Mouse (Mus musculus) midbrain, embryonic 12.5 days (tissue): Measurements from ENCODE around the gene Erc1. TPM values are rescaled to one million over a fixed set of nuclear protein-coding genes. Genes with fewer than 3 reads are reported as not detected.

Experiments used
- ATAC-seq: fragments of 200-750 bp; cut with Nextera tagmentation; 2 replicates; pipeline ENCODE4 v1.8.0; 2017; ENCODE audit warnings: low read depth, moderate TSS enrichment, moderate library complexity; ENCODE audit not compliant: low FRiP score
- H3K27ac ChIP-seq: fragments of 300-500 bp; sonication (generic); replicated peaks from 2 replicates; pipeline ENCODE4 v1.5.1; 2016; ENCODE audit warnings: mild to moderate bottlenecking
- H3K27me3 ChIP-seq: fragments of 300-500 bp; sonication (generic); 2 replicates; pipeline ENCODE4 v1.6.1; 2016; ENCODE audit warnings: mild to moderate bottlenecking
- H3K36me3 ChIP-seq: fragments of 300-500 bp; sonication (generic); 2 replicates; pipeline ENCODE4 v1.6.1; 2016
- H3K4me1 ChIP-seq: fragments of 300-500 bp; sonication (generic); 2 replicates; pipeline ENCODE4 v1.6.1; 2016
- H3K4me2 ChIP-seq: fragments of 300-500 bp; sonication (generic); replicated peaks from 2 replicates; pipeline ENCODE4 v1.6.1; 2016; ENCODE audit warnings: mild to moderate bottlenecking, moderate library complexity
- H3K4me3 ChIP-seq: fragments of 300-500 bp; sonication (generic); 2 replicates; pipeline ENCODE4 v1.5.1; 2016; ENCODE audit warnings: mild to moderate bottlenecking
- H3K9ac ChIP-seq: fragments of 300-500 bp; sonication (generic); replicated peaks from 2 replicates; pipeline ENCODE4 v1.6.1; 2016; ENCODE audit warnings: mild to moderate bottlenecking, moderate library complexity
- H3K9me3 ChIP-seq: fragments of 300-500 bp; sonication (generic); 2 replicates; pipeline ENCODE4 v1.6.1; 2016; ENCODE audit warnings: mild to moderate bottlenecking
- WGBS: fragments of 180-500 bp; shearing (Covaris S2); methylation state at CpG from one replicate; pipeline ENCODE4 v1.1.7; 2016; 5-methylcytosine and 5-hydroxymethylcytosine counted together
- polyA plus RNA-seq: library from polyadenylated mRNA; unstranded; fragments of >200 nt; fragmentation: Nextera tagmentation; extraction: Ambion mirVana; gene quantifications from 2 replicates; pipeline ENCODE4 v1.2.1, GENCODE M21; 2016

Erc1 gene
- polyA plus RNA-seq, 1 experiment from 2014 or later = 37.2 TPM

- Histone ChIP-seq H3K9ac (no peak overlapping the region), H3K4me2 (no peak overlapping the region), H3K27ac (no peak overlapping the region), H3K4me3 (no peak overlapping the region), H3K4me1 (peaks cover 3% of the 10 kb centered on the region; the same call in 1 of the 2 replicates), H3K36me3 (no peaks in the 10 kb centered on the region), H3K9me3 (no peaks in the 10 kb centered on the region), H3K27me3 (no peaks in the 10 kb centered on the region)
- no peak for ATAC-seq
- WGBS = 85% methylated on average over 2 of the region's 2 CpGs
Measured at GRCm38 (mm10) chr6:119642718-119643117, 205.2 kb downstream of the Erc1 start.

- Histone ChIP-seq H3K4me3 (no peak overlapping the region), H3K27ac (no peak overlapping the region), H3K4me2 (no peak overlapping the region), H3K4me1 (no peaks in the 10 kb centered on the region), H3K9me3 (no peaks in the 10 kb centered on the region), H3K27me3 (no peaks in the 10 kb centered on the region), H3K36me3 (no peaks in the 10 kb centered on the region), H3K9ac (no peak overlapping the region)
- ATAC-seq = no peak
- WGBS = 62% methylated on average over 2 of the region's 2 CpGs
Measured at GRCm38 (mm10) chr6:119635629-119636028, 212.3 kb downstream of the Erc1 start.

GRCm38 (mm10) chr6:119630622-119631021 lies 217.3 kb downstream of the Erc1 start:
- Histone ChIP-seq H3K36me3 (peaks cover 9% of the 10 kb centered on the region), H3K27ac (no peak overlapping the region), H3K4me1 (no peaks in the 10 kb centered on the region), H3K9ac (no peak overlapping the region), H3K27me3 (no peaks in the 10 kb centered on the region), H3K4me2 (no peak overlapping the region), H3K9me3 (no peaks in the 10 kb centered on the region), H3K4me3 (no peak overlapping the region)
- 84% methylated on average over 3 of the region's 3 CpGs for WGBS
- ATAC-seq = no peak

GRCm38 (mm10) chr6:119601379-119601778 lies 246.6 kb downstream of the Erc1 start:
- no peak overlapping the region for H3K4me2 ChIP-seq
- 91% methylated on average over 2 of the region's 2 CpGs for WGBS
- H3K4me3 ChIP-seq = no peak overlapping the region
- ATAC-seq = no peak
- H3K9ac ChIP-seq = no peak overlapping the region
- no peaks in the 10 kb centered on the region for H3K27me3 ChIP-seq
- H3K27ac ChIP-seq = no peak overlapping the region
- 0 out of 2 replicates have a peak, but pooled peaks cover 10% of the 10 kb centered on the region for H3K4me1 ChIP-seq
- H3K36me3 ChIP-seq = no peaks in the 10 kb centered on the region
- H3K9me3 ChIP-seq = no peaks in the 10 kb centered on the region

GRCm38 (mm10) chr6:119595440-119595839 lies 252.5 kb downstream of the Erc1 start:
- H3K4me1 ChIP-seq = 0 out of 2 replicates have a peak, but pooled peaks cover 5% of the 10 kb centered on the region
- no peaks in the 10 kb centered on the region for H3K9me3 ChIP-seq
- peaks cover 4% of the 10 kb centered on the region; the same call in 1 of the 2 replicates for H3K36me3 ChIP-seq
- H3K4me3 ChIP-seq = no peak overlapping the region
- no peak overlapping the region for H3K4me2 ChIP-seq
- H3K9ac ChIP-seq = no peak overlapping the region
- H3K27ac ChIP-seq = no peak overlapping the region
- no peaks in the 10 kb centered on the region for H3K27me3 ChIP-seq
- ATAC-seq = no peak
- 94% methylated on average over 4 of the region's 4 CpGs for WGBS

DNA sequence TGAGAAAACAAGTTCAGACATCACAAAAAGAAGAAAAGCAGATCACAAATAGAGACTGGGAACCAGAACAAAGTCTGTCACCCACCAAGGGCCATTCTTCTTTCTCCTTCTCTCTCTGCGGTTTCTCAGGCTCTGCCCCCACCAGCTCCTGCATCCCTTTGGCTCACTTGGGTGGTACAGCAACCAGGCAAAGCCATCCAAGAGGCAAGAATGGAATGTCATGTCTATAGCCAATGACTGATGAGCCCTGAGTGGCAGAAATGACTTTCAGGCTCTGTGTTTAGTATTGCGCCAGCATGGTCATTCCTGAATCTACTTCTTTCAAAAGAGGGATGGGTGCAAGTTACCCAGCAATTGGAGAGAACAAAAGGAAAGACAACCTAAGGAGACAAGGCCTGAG lies 257.1 kb downstream of the Erc1 start:
- no peak overlapping the region for H3K27ac ChIP-seq
- no peak overlapping the region for H3K9ac ChIP-seq
- H3K36me3 ChIP-seq = peaks cover 4% of the 10 kb centered on the region; the same call in 1 of the 2 replicates
- no peak overlapping the region for H3K4me2 ChIP-seq
- H3K9me3 ChIP-seq = no peaks in the 10 kb centered on the region
- WGBS = 63% methylated on average over 2 of the region's 2 CpGs
- H3K4me3 ChIP-seq = no peak overlapping the region
- H3K27me3 ChIP-seq = 0 out of 2 replicates have a peak, but pooled peaks cover 3% of the 10 kb centered on the region
- peaks cover 10% of the 10 kb centered on the region for H3K4me1 ChIP-seq
- ATAC-seq = no peak

- H3K27me3 ChIP-seq = 0 out of 2 replicates have a peak, but pooled peaks cover 3% of the 10 kb centered on the region
- 88% methylated on average over 2 of the region's 2 CpGs for WGBS
- no peaks in the 10 kb centered on the region for H3K9me3 ChIP-seq
- H3K4me2 ChIP-seq = no peak overlapping the region
- no peaks in the 10 kb centered on the region for H3K36me3 ChIP-seq
- H3K4me3 ChIP-seq = no peak overlapping the region
- no peak overlapping the region for H3K27ac ChIP-seq
- peaks cover 14% of the 10 kb centered on the region for H3K4me1 ChIP-seq
- ATAC-seq = no peak
- no peak overlapping the region for H3K9ac ChIP-seq
Measured at GRCm38 (mm10) chr6:119587897-119588296, 260.1 kb downstream of the Erc1 start.

- no peak overlapping the region for H3K4me2 ChIP-seq
- H3K9me3 ChIP-seq = no peaks in the 10 kb centered on the region
- H3K36me3 ChIP-seq = no peaks in the 10 kb centered on the region
- H3K27ac ChIP-seq = no peak overlapping the region
- no peak overlapping the region for H3K4me3 ChIP-seq
- peaks cover 14% of the 10 kb centered on the region for H3K4me1 ChIP-seq
- H3K9ac ChIP-seq = no peak overlapping the region
- H3K27me3 ChIP-seq = 0 out of 2 replicates have a peak, but pooled peaks cover 3% of the 10 kb centered on the region
- ATAC-seq = no peak
Measured at GRCm38 (mm10) chr6:119587454-119587853, 260.5 kb downstream of the Erc1 start.

- Histone ChIP-seq H3K27me3 (0 out of 2 replicates have a peak, but pooled peaks cover 3% of the 10 kb centered on the region), H3K4me2 (no peak overlapping the region), H3K9ac (no peak overlapping the region), H3K27ac (peak overlapping the region; percentile 39; the same call in 1 of the 2 replicates), H3K36me3 (no peaks in the 10 kb centered on the region), H3K4me3 (no peak overlapping the region), H3K9me3 (no peaks in the 10 kb centered on the region), H3K4me1 (peaks cover 14% of the 10 kb centered on the region)
- ATAC-seq = peak; percentile 54; the same call in 1 of the 2 replicates
- WGBS = 59% methylated on average over 5 of the region's 5 CpGs
Measured at GRCm38 (mm10) chr6:119585652-119586375, 262.2 kb downstream of the Erc1 start.

- H3K4me2 ChIP-seq = no peak overlapping the region
- no peaks in the 10 kb centered on the region for H3K36me3 ChIP-seq
- peaks cover 14% of the 10 kb centered on the region for H3K4me1 ChIP-seq
- H3K27me3 ChIP-seq = 0 out of 2 replicates have a peak, but pooled peaks cover 3% of the 10 kb centered on the region
- no peak overlapping the region for H3K9ac ChIP-seq
- H3K9me3 ChIP-seq = no peaks in the 10 kb centered on the region
- no peak overlapping the region for H3K27ac ChIP-seq
- 79% methylated on average over 1 of the region's 1 CpGs for WGBS
- no peak overlapping the region for H3K4me3 ChIP-seq
- no peak for ATAC-seq
Measured at GRCm38 (mm10) chr6:119584061-119584460, 263.9 kb downstream of the Erc1 start.

GRCm38 (mm10) chr6:119583165-119583564 lies 264.8 kb downstream of the Erc1 start:
- H3K9me3 ChIP-seq = no peaks in the 10 kb centered on the region
- no peaks in the 10 kb centered on the region for H3K36me3 ChIP-seq
- no peak overlapping the region for H3K4me2 ChIP-seq
- H3K9ac ChIP-seq = no peak overlapping the region
- peaks cover 14% of the 10 kb centered on the region for H3K4me1 ChIP-seq
- no peak overlapping the region for H3K4me3 ChIP-seq
- 98% methylated on average over 5 of the region's 5 CpGs for WGBS
- H3K27ac ChIP-seq = no peak overlapping the region
- 0 out of 2 replicates have a peak, but pooled peaks cover 3% of the 10 kb centered on the region for H3K27me3 ChIP-seq
- no peak for ATAC-seq

- no peak overlapping the region for H3K4me2 ChIP-seq
- peaks cover 35% of the 10 kb centered on the region for H3K36me3 ChIP-seq
- WGBS = over 99% methylated on average over 4 of the region's 4 CpGs
- H3K27ac ChIP-seq = no peak overlapping the region
- no peaks in the 10 kb centered on the region for H3K4me1 ChIP-seq
- no peak for ATAC-seq
- no peak overlapping the region for H3K9ac ChIP-seq
- no peaks in the 10 kb centered on the region for H3K9me3 ChIP-seq
- H3K27me3 ChIP-seq = no peaks in the 10 kb centered on the region
- no peak overlapping the region for H3K4me3 ChIP-seq
Measured at GRCm38 (mm10) chr6:119576706-119577105, 271.3 kb downstream of the Erc1 start.
